Mouse (Mus musculus) neural tube, embryonic 14.5 days (tissue): ENCODE measurements around the gene Ctu2. TPM values are rescaled to one million over a fixed set of nuclear protein-coding genes. Genes with fewer than 3 reads are reported as not detected.

Experiments used
- ATAC-seq: fragments of 200-750 bp; cut with Nextera tagmentation; 2 replicates; pipeline ENCODE4 v1.8.0; 2017; ENCODE audit warnings: low read depth, mild to moderate bottlenecking, moderate TSS enrichment, moderate library complexity
- H3K27ac ChIP-seq: fragments of 300-500 bp; sonication (generic); 2 replicates; pipeline ENCODE4 v1.5.1; 2014; ENCODE audit warnings: low read depth, mild to moderate bottlenecking, control low read depth, low read length, moderate library complexity, mixed read lengths
- H3K27me3 ChIP-seq: fragments of 300-500 bp; sonication (generic); 2 replicates; pipeline ENCODE4 v1.6.1; 2014; ENCODE audit warnings: low read length; ENCODE audit not compliant: control insufficient read depth, insufficient read depth
- H3K36me3 ChIP-seq: fragments of 300-500 bp; sonication (generic); 2 replicates; pipeline ENCODE4 v1.6.1; 2014; ENCODE audit warnings: low read length, mixed read lengths; ENCODE audit not compliant: control insufficient read depth, insufficient read depth
- H3K4me1 ChIP-seq: fragments of 300-500 bp; sonication (generic); 2 replicates; pipeline ENCODE4 v1.6.1; 2014; ENCODE audit warnings: low read length; ENCODE audit not compliant: control insufficient read depth, insufficient read depth
- H3K4me2 ChIP-seq: fragments of 300-500 bp; sonication (generic); 2 replicates; pipeline ENCODE4 v1.6.1; 2014; ENCODE audit warnings: mild to moderate bottlenecking, low read depth, low read length, control low read depth
- H3K4me3 ChIP-seq: fragments of 300-500 bp; sonication (generic); 2 replicates; pipeline ENCODE4 v1.5.1; 2014; ENCODE audit warnings: low read depth, low read length, control low read depth, mixed read lengths
- H3K9ac ChIP-seq: fragments of 300-500 bp; sonication (generic); replicated peaks from 2 replicates; pipeline ENCODE4 v1.6.1; 2014; ENCODE audit warnings: low read depth, mild to moderate bottlenecking, control low read depth, low read length, mixed read lengths
- H3K9me3 ChIP-seq: fragments of 300-500 bp; sonication (generic); 2 replicates; pipeline ENCODE4 v1.6.1; 2016; ENCODE audit warnings: low read length; ENCODE audit not compliant: control insufficient read depth
- WGBS: fragments of 180-500 bp; shearing (Covaris S2); extraction: QIAGEN DNeasy Blood & Tissue Kit; methylation state at CpG from one replicate; pipeline ENCODE4 v1.1.7; 2014; 5-methylcytosine and 5-hydroxymethylcytosine counted together
- polyA plus RNA-seq: library from polyadenylated mRNA; unstranded; fragments of >200 nt; fragmentation: Nextera tagmentation; extraction: Ambion mirVana; gene quantifications from 2 replicates; pipeline ENCODE4 v1.2.1, GENCODE M21; 2014

The Ctu2 gene
- polyA plus RNA-seq, 1 experiment from 2014 or later: 74.5 TPM

DNA sequence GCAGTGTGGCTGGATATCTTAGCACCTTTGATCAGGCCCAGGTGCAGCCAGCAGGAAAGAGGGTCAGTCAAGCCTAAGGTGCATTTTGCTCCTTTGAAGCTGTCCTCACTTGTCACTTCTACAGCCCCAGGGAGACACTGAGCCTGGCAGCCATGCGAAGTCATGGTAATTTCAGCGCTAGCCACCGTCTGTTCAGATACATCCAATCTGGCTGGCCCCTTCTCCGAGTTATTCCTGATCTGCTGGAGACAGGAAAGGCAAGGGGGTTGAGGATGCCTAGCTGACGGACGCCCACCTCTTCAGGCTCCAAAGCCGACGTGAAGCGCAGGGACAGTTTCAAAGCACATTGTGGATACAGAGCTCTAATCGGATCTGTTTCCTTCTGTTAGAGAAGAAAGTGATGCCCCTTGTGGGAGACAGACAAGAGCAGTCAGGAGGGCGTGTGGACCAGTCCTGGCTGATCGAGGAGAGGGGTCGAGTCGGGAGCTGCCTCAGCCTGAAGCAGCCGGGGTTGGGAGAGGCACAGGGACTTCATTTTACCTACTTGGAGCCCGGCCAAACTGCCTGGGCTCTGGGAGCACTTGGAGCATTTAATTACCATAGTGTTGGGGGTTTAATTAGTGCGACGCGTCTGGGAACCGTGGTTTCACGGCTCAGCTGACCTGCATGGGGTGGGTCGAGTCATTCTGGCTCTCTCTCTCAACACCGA is 47.9 kb downstream of the Ctu2 start:
- peak; percentile 73 for ATAC-seq

DNA sequence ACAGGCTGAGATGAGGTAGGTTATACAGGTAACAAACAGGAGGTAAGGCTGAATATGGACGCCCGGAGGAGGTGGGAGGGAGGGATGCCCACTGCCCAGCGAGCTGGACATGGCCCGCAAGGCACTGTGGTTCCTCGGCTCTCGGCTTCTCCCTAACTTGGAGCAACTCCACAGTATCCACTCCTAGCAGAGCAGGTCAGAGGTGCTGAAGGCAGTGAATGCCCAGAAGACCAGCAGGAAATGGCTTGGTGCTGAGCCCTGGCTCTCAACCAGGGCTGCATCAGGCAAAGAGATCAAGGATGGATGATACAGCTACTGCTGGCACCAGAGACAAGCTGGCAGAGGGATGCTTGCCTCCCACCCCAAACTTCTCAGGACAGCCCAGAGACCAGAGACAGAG is 48.6 kb downstream of the Ctu2 start:
- Histone ChIP-seq H3K9me3 (no peaks in the 10 kb centered on the region), H3K36me3 (no peaks in the 10 kb centered on the region), H3K4me2 (no peak overlapping the region; the same call in 1 of the 2 replicates), H3K4me3 (no peak overlapping the region), H3K9ac (no peak overlapping the region), H3K27ac (no peak overlapping the region), H3K27me3 (no peaks in the 10 kb centered on the region), H3K4me1 (peaks cover 24% of the 10 kb centered on the region)
- no peak for ATAC-seq
- WGBS: 77% methylated on average over 6 of the region's 6 CpGs

More for the DNA sequence above, 47.9 kb downstream of the Ctu2 start:
- no peaks in the 10 kb centered on the region for H3K9me3 ChIP-seq
- no peak overlapping the region for H3K9ac ChIP-seq
- no peaks in the 10 kb centered on the region for H3K27me3 ChIP-seq
- H3K27ac ChIP-seq: peak overlapping the region; percentile 78
- peak overlapping the region; percentile 29 for H3K4me2 ChIP-seq
- WGBS: 7% methylated on average over 23 of the region's 23 CpGs
- no peak overlapping the region for H3K4me3 ChIP-seq
- peaks cover 24% of the 10 kb centered on the region for H3K4me1 ChIP-seq
- H3K36me3 ChIP-seq: no peaks in the 10 kb centered on the region

DNA sequence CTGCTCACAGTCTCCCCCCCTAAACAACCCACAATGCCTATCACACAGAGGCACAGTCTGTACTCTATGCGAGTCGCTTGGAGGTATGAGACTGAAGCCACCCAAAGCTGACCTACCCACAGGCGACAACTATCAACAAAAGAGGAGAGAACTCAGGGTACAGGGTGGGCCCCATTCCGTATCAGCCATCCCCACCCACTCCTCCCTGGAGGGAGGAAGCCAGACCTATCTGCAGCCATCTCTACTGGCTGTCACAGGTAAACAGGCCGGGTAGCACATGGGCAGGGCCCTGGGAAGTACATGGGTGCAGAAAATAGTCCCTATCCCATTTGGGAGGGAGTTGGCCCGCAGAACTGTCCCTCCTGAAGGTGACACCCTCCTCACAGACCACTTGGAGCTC is 49.1 kb downstream of the Ctu2 start:
- no peak overlapping the region for H3K9ac ChIP-seq

DNA sequence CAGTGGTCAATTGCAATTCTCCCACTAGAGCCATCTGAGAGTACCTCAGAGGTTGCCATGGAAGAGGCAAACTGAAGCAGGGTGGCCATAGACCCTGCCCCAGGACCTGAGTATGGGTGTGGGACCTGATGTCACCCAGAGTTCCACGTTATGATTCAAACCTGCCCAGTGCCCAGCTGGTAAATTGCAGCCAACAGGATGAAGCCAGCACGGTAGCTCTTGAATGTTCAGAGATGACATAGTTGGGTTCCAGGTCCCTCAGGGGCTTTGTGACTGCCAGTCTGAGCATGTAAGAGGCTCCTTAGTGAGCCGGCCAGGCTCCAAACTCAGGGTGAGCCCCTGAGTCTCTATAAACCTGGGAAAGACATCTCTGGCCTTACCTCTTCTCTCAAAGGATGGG is 50.1 kb downstream of the Ctu2 start:
- no peaks in the 10 kb centered on the region for H3K9me3 ChIP-seq

More for the DNA sequence above, 49.1 kb downstream of the Ctu2 start:
- Histone ChIP-seq H3K4me2 (no peak overlapping the region), H3K4me1 (peaks cover 24% of the 10 kb centered on the region), H3K27me3 (no peaks in the 10 kb centered on the region), H3K36me3 (no peaks in the 10 kb centered on the region), H3K4me3 (no peak overlapping the region), H3K27ac (no peak overlapping the region), H3K9me3 (no peaks in the 10 kb centered on the region)
- 78% methylated on average over 6 of the region's 6 CpGs for WGBS
- no peak for ATAC-seq

DNA sequence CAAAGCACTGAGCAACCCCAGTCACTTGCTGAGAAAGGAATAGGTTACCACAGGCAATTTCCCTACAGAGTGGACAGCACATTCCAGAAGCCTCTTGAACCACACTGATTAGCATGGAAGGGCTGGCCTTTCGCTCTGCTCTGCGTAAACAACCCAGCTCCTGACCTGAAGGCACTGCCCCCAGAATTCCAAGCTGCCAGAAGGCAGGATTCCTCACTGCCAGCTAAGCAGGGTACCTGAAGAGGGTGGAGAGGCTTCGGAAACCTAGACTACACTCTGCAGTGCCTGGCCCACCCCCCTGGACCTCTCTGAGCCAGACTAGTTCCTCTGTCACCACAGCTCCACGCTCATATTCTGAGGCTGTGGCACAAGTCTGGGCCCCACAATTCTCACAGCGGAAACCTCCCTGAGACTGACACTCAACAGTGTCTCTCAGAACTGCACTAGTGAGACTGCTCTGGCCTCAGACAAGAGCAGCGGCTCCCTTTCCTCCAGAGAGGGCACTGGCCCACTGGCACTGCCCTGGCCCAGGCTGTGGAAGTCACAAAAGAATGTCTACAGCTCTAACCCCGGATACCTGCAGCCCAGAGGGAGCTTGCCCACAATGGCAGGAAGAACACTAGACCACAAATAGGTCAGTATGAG is 50.7 kb downstream of the Ctu2 start:
- Histone ChIP-seq H3K27me3 (no peaks in the 10 kb centered on the region), H3K36me3 (no peaks in the 10 kb centered on the region), H3K4me1 (peaks cover 24% of the 10 kb centered on the region), H3K4me3 (no peak overlapping the region), H3K9me3 (no peaks in the 10 kb centered on the region), H3K27ac (no peak overlapping the region), H3K9ac (no peak overlapping the region), H3K4me2 (no peak overlapping the region)
- no peak for ATAC-seq
- 78% methylated on average over 7 of the region's 7 CpGs for WGBS

More for the DNA sequence above, 50.1 kb downstream of the Ctu2 start:
- no peak for ATAC-seq
- Histone ChIP-seq H3K9ac (no peak overlapping the region), H3K4me1 (peaks cover 24% of the 10 kb centered on the region), H3K4me2 (no peak overlapping the region), H3K4me3 (no peak overlapping the region), H3K36me3 (no peaks in the 10 kb centered on the region), H3K27ac (no peak overlapping the region), H3K27me3 (no peaks in the 10 kb centered on the region)
- WGBS: 80% methylated on average over 3 of the region's 3 CpGs

DNA sequence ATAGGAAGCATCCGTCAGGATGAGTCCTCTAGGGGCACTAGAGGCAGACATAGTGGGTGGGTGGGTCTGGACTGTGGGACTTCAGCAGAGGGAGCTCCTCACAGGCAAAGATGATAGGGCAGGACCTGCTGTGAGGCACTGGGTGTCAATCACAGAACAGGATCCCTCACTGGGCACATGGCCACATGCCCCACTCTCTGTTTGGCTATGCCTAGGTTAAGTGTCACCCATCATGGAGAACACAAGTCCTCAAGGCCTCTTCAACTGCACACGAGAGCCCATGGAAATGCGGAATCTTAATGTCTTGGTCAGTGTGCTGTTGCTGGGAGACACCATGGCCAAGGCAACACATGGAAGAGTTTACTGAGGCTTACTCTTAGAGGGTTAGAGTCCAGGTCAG is 52.0 kb downstream of the Ctu2 start:
- ATAC-seq: no peak
- Histone ChIP-seq H3K9ac (no peak overlapping the region), H3K4me1 (peaks cover 21% of the 10 kb centered on the region), H3K9me3 (no peaks in the 10 kb centered on the region), H3K27me3 (no peaks in the 10 kb centered on the region), H3K27ac (no peak overlapping the region), H3K36me3 (no peaks in the 10 kb centered on the region), H3K4me2 (no peak overlapping the region), H3K4me3 (no peak overlapping the region)
- WGBS: 91% methylated on average over 3 of the region's 3 CpGs

DNA sequence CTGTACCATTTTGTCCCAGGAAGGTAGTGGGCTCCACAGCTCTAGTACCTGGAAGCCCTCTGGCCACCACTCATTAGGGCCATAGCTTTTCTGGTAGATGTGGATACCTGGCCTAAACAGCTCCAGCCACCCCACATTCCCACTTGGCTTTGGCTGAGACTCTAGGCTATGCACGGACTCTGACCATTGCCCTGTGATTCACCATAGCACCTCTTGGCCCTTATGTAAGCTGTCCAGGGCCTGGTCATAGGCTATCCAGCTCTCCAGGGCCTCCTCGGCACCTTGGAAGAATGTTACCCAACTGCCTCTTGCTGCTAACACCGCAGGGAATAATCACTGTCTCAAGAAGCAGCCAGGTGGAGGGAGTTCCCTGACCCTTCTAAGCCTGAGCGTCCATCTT is 53.2 kb downstream of the Ctu2 start:
- no peak overlapping the region for H3K27ac ChIP-seq
- no peak overlapping the region for H3K9ac ChIP-seq
- no peak overlapping the region for H3K4me3 ChIP-seq
- peaks cover 9% of the 10 kb centered on the region; the same call in 1 of the 2 replicates for H3K4me1 ChIP-seq
- ATAC-seq: no peak
- H3K27me3 ChIP-seq: no peaks in the 10 kb centered on the region
- WGBS: 93% methylated on average over 4 of the region's 4 CpGs
- no peak overlapping the region for H3K4me2 ChIP-seq
- H3K9me3 ChIP-seq: no peaks in the 10 kb centered on the region
- no peaks in the 10 kb centered on the region for H3K36me3 ChIP-seq

DNA sequence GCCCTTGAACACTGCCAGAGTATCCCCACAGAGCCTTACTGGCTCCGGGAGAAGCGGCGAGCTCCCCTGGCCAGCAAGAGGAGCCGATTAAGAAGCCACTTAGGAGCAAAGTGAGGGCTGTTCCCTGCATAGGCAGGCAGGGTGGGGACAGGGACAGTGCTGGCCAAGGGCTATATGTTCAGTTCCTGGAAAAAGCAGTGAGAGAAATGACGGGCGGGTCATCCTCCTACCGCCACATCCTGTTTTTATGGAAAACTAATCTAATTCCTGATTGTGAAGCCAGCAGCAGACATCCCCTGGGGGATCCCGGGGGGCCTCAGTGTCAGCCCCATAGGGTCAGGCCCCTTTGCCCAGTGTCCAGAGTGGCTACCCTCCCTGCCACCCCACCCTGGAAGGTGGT is 55.4 kb downstream of the Ctu2 start:
- H3K4me2 ChIP-seq: no peak overlapping the region
- H3K4me1 ChIP-seq: no peaks in the 10 kb centered on the region
- no peak overlapping the region for H3K27ac ChIP-seq
- H3K36me3 ChIP-seq: no peaks in the 10 kb centered on the region
- H3K9ac ChIP-seq: no peak overlapping the region
- H3K9me3 ChIP-seq: no peaks in the 10 kb centered on the region
- no peak for ATAC-seq
- no peaks in the 10 kb centered on the region for H3K27me3 ChIP-seq
- 87% methylated on average over 8 of the region's 8 CpGs for WGBS
- no peak overlapping the region for H3K4me3 ChIP-seq
